Mouse (Mus musculus): ENCODE data around the gene Rnd1.

Rnd1 gene

GRCm38 (mm10) chr15:98680660-98681059, 3.4 kb upstream of the Rnd1 start:
- DNase-seq (ENCODE audit: low spot score in 2 of 2), result no peak

- DNase-seq (ENCODE audit: low spot score in 2 of 2), result no peak
Observed at GRCm38 (mm10) chr15:98677977-98678376, 716 bp upstream of the Rnd1 start.

GRCm38 (mm10) chr15:98676471-98676870, 790 bp downstream of the Rnd1 start:
- DNase-seq (ENCODE audit: low spot score in 2 of 2), result peak in 1 of 2 experiments; percentile 16

- DNase-seq (ENCODE audit: low spot score in 2 of 2), result no peak
Observed at GRCm38 (mm10) chr15:98675634-98676250, 1.5 kb downstream of the Rnd1 start.

- DNase-seq (ENCODE audit: low spot score in 2 of 2), result no peak
Observed at GRCm38 (mm10) chr15:98674994-98675545, 2.2 kb downstream of the Rnd1 start.

GRCm38 (mm10) chr15:98674284-98674993, 2.8 kb downstream of the Rnd1 start:
- DNase-seq (ENCODE audit: low spot score in 2 of 2), result no peak

GRCm38 (mm10) chr15:98673732-98674131, 3.5 kb downstream of the Rnd1 start:
- no peak for DNase-seq (ENCODE audit: low spot score in 2 of 2)

- DNase-seq (ENCODE audit: low spot score in 2 of 2), result no peak
Observed at GRCm38 (mm10) chr15:98672592-98672991, 4.7 kb downstream of the Rnd1 start.

GRCm38 (mm10) chr15:98664042-98664907, 13.0 kb downstream of the Rnd1 start:
- no peak for DNase-seq (ENCODE audit: low spot score in 2 of 2)

GRCm38 (mm10) chr15:98662567-98663545, 14.4 kb downstream of the Rnd1 start, which contains the start of gene Ddx23:
Ddx23 (minus strand) TSS chr15:98662894.
- DNase-seq (ENCODE audit: low spot score in 2 of 2), result peak; percentile 91 to 92

- no peak for DNase-seq (ENCODE audit: low spot score in 2 of 2)
Observed at GRCm38 (mm10) chr15:98662198-98662566, 15.1 kb downstream of the Rnd1 start.

- no peak for DNase-seq (ENCODE audit: low spot score in 2 of 2)
Observed at GRCm38 (mm10) chr15:98656982-98657751, 20.1 kb downstream of the Rnd1 start.

- DNase-seq (ENCODE audit: low spot score in 2 of 2), result no peak
Observed at GRCm38 (mm10) chr15:98652174-98652573, 25.1 kb downstream of the Rnd1 start.

GRCm38 (mm10) chr15:98651431-98651830, 25.8 kb downstream of the Rnd1 start:
- no peak for DNase-seq (ENCODE audit: low spot score in 2 of 2)

GRCm38 (mm10) chr15:98648071-98648470, 29.2 kb downstream of the Rnd1 start:
- no peak for DNase-seq (ENCODE audit: low spot score in 2 of 2)

- no peak for DNase-seq (ENCODE audit: low spot score in 2 of 2)
Observed at GRCm38 (mm10) chr15:98647308-98647707, 30.0 kb downstream of the Rnd1 start.

GRCm38 (mm10) chr15:98646737-98647136, 30.5 kb downstream of the Rnd1 start:
- no peak for DNase-seq (ENCODE audit: low spot score in 2 of 2)

GRCm38 (mm10) chr15:98645057-98646026, 31.9 kb downstream of the Rnd1 start:
- DNase-seq (ENCODE audit: low spot score in 2 of 2), result no peak

- DNase-seq (ENCODE audit: low spot score in 2 of 2), result no peak
Observed at GRCm38 (mm10) chr15:98644406-98644805, 32.9 kb downstream of the Rnd1 start.

All from thymus, postnatal 10 days (tissue).